8 mouse cellular contexts compared by ENCODE assay signal in the genomic region with DNA sequence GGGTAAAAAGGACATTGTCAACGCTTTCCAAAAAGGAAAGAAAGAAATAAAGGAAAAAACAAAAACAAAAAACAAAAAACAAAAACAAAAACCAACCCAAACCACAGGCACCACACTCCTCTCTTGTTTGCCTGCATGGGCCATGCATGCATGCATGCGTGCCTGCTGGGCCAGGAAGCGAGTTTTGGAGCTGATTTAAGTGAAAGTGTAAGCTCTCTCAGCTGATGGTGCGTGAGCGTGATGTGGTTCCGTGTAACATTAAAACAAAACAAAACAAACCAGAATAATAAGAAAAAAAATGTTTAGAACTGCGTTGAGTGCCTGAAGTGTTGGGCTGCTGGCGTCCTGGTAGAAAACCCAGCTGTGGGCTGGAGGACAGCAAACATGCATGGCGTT. TPM values are rescaled to one million over a fixed set of nuclear protein-coding genes. Genes with fewer than 3 reads are reported as not detected.
DNase-seq lines count a peak whose midpoint lies in the region; ATAC-seq and TF ChIP-seq lines count a peak whose summit lies in the region.

No protein-coding gene starts in this region.

- peak overlapping the region; percentile 81 for H3K4me3 ChIP-seq in gastrocnemius, adult 2 months
- peak overlapping the region; percentile 73 for H3K4me3 ChIP-seq in forebrain, embryonic 14.5 days (ENCODE audit: low read depth, low read length)
- peak overlapping the region; percentile 79 for H3K4me3 ChIP-seq in intestine, embryonic 16.5 days (ENCODE audit: low read length)
- H3K4me3 ChIP-seq in liver, embryonic 13.5 days (replicated peaks), result peak overlapping the region; percentile 68

- H3K9ac ChIP-seq in forebrain, embryonic 14.5 days (ENCODE audit: low read length), result peak overlapping the region; percentile 98
- H3K9ac ChIP-seq in intestine, embryonic 16.5 days (ENCODE audit: low read depth, low read length), result peak overlapping the region; percentile 91
- H3K9ac ChIP-seq in liver, embryonic 13.5 days, result peak overlapping the region; percentile 75

- peaks cover 12% of the 10 kb centered on the region for H3K4me1 ChIP-seq in forebrain, embryonic 14.5 days (ENCODE audit: control insufficient read depth, insufficient read depth, low read length)
- peaks cover 4% of the 10 kb centered on the region; the same call in 1 of the 2 replicates for H3K4me1 ChIP-seq in intestine, embryonic 16.5 days (ENCODE audit: control insufficient read depth, insufficient read depth, low read length)
- H3K4me1 ChIP-seq in liver, embryonic 13.5 days (replicated peaks), result peaks cover 9% of the 10 kb centered on the region; the same call in 1 of the 2 replicates

- no peak for TF ChIP-seq CTCF in gastrocnemius, adult 2 months (IDR thresholded peaks at IDR 0.05)

- peak; percentile 37; the same call in 1 of the 2 replicates for ATAC-seq in forebrain, embryonic 14.5 days
- ATAC-seq in intestine, embryonic 16.5 days, result peak; percentile 37; the same call in 1 of the 2 replicates
- 0 out of 2 replicates have a peak, but pooled peaks have one; percentile 19 for ATAC-seq in liver, embryonic 13.5 days (ENCODE audit: low read depth)

- WGBS in forebrain, embryonic 14.5 days, result 4% methylated on average over 9 of the region's 9 CpGs
- WGBS in intestine, embryonic 16.5 days, result 9% methylated on average over 9 of the region's 9 CpGs
- 12% methylated on average over 9 of the region's 9 CpGs for WGBS in liver, embryonic 13.5 days (ENCODE audit: insufficient replicate concordance)

- DNase-seq in gastrocnemius, adult 2 months, result no peak
- no peak for DNase-seq in gastrocnemius, postnatal 25 days
- DNase-seq in adrenal gland, postnatal 10 days, result peak; percentile 53
- peak; percentile 49 for DNase-seq in forebrain, embryonic 14.5 days (ENCODE audit: low spot score)
- no peak for DNase-seq in liver, embryonic 13.5 days
- DNase-seq in retina, embryonic 14.5 days (ENCODE audit: low spot score), result peak; percentile 33
- no peak for DNase-seq in c-Kit-positive CD71-positive TER-119-positive erythroid progenitor cells, embryonic 14.5 days (ENCODE audit: low spot score)

- H3K9me3 ChIP-seq in forebrain, embryonic 14.5 days (replicated peaks; ENCODE audit: control insufficient read depth, low read length), result no peaks in the 10 kb centered on the region
- no peaks in the 10 kb centered on the region for H3K9me3 ChIP-seq in intestine, embryonic 16.5 days (ENCODE audit: control insufficient read depth, low read length)
- no peaks in the 10 kb centered on the region for H3K9me3 ChIP-seq in liver, embryonic 13.5 days (replicated peaks)

- peak overlapping the region; percentile 75 for H3K4me2 ChIP-seq in forebrain, embryonic 14.5 days (ENCODE audit: low read length)
- H3K4me2 ChIP-seq in intestine, embryonic 16.5 days (ENCODE audit: low read depth, low read length), result peak overlapping the region; percentile 82
- peak overlapping the region; percentile 81 for H3K4me2 ChIP-seq in liver, embryonic 13.5 days

- no peaks in the 10 kb centered on the region for H3K27me3 ChIP-seq in forebrain, embryonic 14.5 days (replicated peaks; ENCODE audit: control insufficient read depth, insufficient read depth, low read length)
- no peaks in the 10 kb centered on the region for H3K27me3 ChIP-seq in intestine, embryonic 16.5 days (replicated peaks; ENCODE audit: control insufficient read depth, insufficient read depth, low read length)
- H3K27me3 ChIP-seq in liver, embryonic 13.5 days, result peaks cover 13% of the 10 kb centered on the region

- no peaks in the 10 kb centered on the region for H3K36me3 ChIP-seq in forebrain, embryonic 14.5 days (ENCODE audit: control insufficient read depth, insufficient read depth, low read length)
- no peaks in the 10 kb centered on the region for H3K36me3 ChIP-seq in intestine, embryonic 16.5 days (ENCODE audit: control insufficient read depth, insufficient read depth, low read length)
- H3K36me3 ChIP-seq in liver, embryonic 13.5 days, result no peaks in the 10 kb centered on the region

- H3K27ac ChIP-seq in gastrocnemius, adult 2 months, result peak overlapping the region; percentile 83
- peak overlapping the region; percentile 96 for H3K27ac ChIP-seq in forebrain, embryonic 14.5 days (ENCODE audit: low read depth, low read length)
- H3K27ac ChIP-seq in intestine, embryonic 16.5 days (ENCODE audit: low read length), result peak overlapping the region; percentile 23; the same call in 1 of the 2 replicates
- H3K27ac ChIP-seq in liver, embryonic 13.5 days, result peak overlapping the region; percentile 68; the same call in 1 of the 2 replicates

- intact Hi-C loops in gastrocnemius, adult 2 months (cut with DNase I), result no loop called here

RNA-seq across cellular contexts. Expression of gene Ppp1r9a, which starts 1.3 kb away (rescaled TPM):
- 1 to 10 TPM; 1.8 to 2.0 TPM for total RNA-seq in gastrocnemius, adult 2 months (2021)
- 1 to 10 TPM; 3.2 to 4.0 TPM for total RNA-seq in gastrocnemius, postnatal 25 days (2021)
- 10 to 100 TPM; 31.6 to 49.9 TPM for total RNA-seq in adrenal gland, postnatal 10 days (2021)
- polyA plus RNA-seq in forebrain, embryonic 14.5 days (2014; fragmentation: Nextera tagmentation; extraction: Ambion mirVana), result 21.3 and 29.0 TPM in 2 replicates
- 6.1 and 7.5 TPM in 2 replicates for polyA plus RNA-seq in intestine, embryonic 16.5 days (2015; fragmentation: Nextera tagmentation; extraction: Ambion mirVana)
- 3.6 and 3.8 TPM in 2 replicates for polyA plus RNA-seq in liver, embryonic 13.5 days (2015; fragmentation: Nextera tagmentation; extraction: Ambion mirVana)

Comparison
In these comparisons a context has a peak if more than half of its experiments do, and no peak if none do; other contexts are left out.
1. DNase-seq: peak in adrenal gland, postnatal 10 days (single experiment), forebrain, embryonic 14.5 days (single experiment) and retina, embryonic 14.5 days (single experiment); none in gastrocnemius, adult 2 months (single experiment), gastrocnemius, postnatal 25 days (single experiment), liver, embryonic 13.5 days (single experiment) and c-Kit-positive CD71-positive TER-119-positive erythroid progenitor cells, embryonic 14.5 days (single experiment).
2. H3K27ac ChIP-seq: peak in every context shown above with its lines; median percentile 96 in forebrain, embryonic 14.5 days; 83 in gastrocnemius, adult 2 months; 68 in liver, embryonic 13.5 days; 23 in intestine, embryonic 16.5 days.
3. RNA of gene Ppp1r9a, which starts 1.3 kb away (total RNA-seq): 31.6 to 49.9 TPM in adrenal gland, postnatal 10 days; 3.2 to 4.0 TPM in gastrocnemius, postnatal 25 days and 1.8 to 2.0 TPM in gastrocnemius, adult 2 months; every median in the first group is over 4 times any median in the second.
4. Peak in every context shown above with its lines, with median percentiles within 50 percentile points of each other: H3K4me3 ChIP-seq, ATAC-seq, H3K4me2 ChIP-seq and H3K9ac ChIP-seq.